Mouse (Mus musculus) spleen, adult 18-20 months (tissue): ENCODE results near the gene BC003965.
A peak's percentile ranks its signal among the peaks of the same experiment; 100 is the strongest.

Experiments used
- DNase-seq, 2 experiments: peaks; one replicate each; pipeline ENCODE4 v3.0.0; 2022; ENCODE audit warnings: mixed read lengths in 2 of 2

The BC003965 gene

DNA sequence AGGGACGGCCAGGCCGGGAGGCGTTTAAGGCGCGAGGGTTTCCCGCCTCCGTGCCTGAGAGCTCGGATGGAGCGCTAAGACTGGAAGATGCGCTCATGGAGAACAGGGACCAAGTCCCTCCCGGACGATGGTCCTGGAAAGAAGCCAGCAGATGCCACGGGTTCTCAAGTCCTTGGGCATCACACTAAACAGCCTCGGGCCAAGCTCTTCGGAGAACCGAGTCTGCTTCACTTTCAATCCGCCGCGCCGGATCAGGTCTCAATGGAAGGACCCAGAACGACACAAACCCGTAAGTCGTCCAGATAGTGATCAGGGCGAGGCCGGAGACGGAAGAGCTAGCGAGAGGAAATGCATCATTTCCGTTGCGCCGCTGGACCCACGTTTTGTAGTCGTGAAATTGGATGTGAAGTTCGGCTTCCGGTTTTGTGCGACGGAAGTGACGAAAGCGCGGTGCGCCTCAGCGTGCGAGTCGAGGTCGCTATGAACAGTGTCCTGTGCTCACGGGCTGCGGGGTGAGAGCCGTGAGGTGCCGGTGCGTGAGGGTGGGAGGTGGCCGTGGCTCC lies at the start of gene BC003965:
TSS of gene BC003965 (plus strand) at position 426 of the 563 bp plus-strand sequence.
- peak; percentile 92 to 96 for DNase-seq

DNA sequence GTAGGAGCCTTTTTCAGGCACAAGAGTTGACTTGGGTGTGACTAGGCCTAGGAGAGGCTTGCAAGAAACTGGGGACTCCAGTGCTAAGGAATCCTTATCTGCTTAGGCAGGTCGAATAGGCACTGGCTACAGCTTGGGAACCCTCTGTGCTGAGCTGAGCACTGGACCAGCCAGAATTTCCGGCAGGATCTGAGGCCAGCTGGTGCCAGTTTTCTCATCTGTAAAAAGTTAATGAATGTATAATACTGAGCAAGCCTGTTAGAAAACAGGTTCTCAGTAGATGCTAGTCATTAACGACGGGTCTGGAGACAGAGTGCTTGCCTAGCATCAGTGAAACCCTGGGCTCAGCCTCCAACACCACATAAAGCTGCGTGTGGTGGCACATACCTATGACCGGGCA lies 48.7 kb upstream of the BC003965 start:
- DNase-seq, result no peak

DNA sequence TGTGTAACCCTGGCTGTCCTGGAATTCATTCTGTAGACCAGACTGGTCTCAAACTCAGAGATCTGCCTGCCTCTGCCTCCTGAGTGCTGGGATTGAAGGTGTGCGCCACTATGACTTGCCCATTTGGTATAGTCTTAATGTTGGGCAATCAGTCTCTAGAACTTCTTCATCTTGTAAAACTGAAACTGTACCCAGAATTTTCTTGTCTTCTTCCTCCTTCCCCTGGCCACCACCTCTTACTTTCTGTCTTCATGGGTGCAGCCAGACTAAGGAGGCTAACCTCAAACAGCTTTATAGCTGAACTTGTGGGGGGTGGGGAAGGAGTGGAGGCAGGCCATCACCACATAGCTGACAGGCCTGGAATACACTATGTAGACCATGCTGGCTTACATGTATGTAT lies 45.6 kb upstream of the BC003965 start:
- DNase-seq, result no peak

DNA sequence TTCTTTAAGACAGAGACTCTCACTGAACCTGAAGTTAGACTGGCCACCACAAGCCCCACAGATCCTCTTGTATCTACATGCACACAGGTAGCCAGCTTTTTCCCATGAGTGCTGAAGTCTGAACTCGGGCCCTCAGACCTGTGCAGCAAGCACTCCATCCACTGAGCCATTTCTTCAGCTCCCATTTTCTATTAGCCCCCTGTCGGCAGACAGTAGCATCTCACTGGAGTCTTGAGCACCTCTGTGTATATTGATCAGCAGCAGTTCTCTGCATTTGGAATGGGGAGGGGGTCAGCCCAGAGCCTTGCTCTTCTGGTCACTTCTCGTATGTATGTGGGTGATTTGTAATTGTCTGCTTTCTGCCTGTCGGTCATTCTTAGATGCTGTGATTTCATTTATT lies 44.4 kb upstream of the BC003965 start:
- DNase-seq, result no peak

DNA sequence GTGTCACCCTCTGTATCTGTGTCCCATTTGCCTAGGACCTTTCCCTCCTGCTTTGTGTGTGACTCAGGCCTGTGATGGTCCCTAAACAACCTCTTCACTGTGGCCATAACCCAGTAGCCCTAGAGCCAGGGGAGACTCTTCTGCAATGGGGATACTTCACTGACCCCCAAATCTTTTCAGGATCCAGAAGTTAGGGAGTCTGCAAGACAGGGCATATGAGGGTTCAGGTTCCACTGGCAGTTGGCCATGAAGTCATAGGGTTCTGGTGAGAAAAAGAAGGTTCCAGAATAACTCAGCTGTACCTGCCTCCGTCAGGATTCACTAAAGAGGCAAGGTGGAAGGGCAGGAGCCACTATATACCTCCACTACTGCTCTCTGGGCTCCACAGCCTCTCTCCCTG lies 22.2 kb upstream of the BC003965 start, which contains the start of gene Ccdc154:
TSS of gene Ccdc154 (plus strand) at position 301 of the 400 bp plus-strand sequence.
- DNase-seq, result no peak

DNA sequence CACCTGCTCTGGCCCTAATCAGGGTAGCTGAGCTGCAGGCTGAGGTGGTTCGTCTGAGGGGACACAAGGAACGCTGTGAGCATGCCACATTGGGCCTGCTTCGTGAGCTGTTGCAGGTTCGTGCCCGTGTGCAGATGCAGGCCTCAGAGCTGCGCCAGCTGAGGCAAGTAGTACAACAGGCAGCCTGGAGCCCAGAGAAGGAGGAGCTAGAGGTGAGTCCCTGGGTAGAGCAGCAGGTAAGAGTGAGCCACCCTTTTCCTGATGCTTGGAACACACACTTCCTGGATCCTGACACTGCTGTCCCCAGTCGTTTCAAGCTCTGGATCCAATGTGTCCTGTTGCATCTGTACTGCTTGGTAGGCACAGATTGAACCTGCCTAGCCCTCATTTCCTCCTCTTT lies 21.0 kb upstream of the BC003965 start:
- DNase-seq, result no peak

DNA sequence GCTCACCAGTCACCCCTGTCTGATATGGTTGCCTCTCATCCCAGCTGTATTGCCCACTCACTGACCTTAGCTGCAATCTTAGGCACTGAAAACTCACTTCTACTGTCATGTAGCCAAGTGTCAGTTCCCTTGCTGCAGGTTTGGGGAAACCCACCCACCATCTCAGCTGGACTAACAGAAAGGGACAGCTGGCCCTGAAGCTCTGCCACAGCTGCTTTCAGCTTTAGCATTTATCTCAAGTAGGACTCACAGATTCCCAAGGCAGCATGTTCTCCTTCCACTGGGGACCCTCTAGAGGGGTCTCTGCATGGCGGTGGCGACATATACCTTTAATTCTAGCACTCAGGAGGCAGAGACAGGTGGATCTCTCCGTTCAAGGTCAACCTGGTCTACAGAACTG lies 19.6 kb upstream of the BC003965 start:
- no peak for DNase-seq

DNA sequence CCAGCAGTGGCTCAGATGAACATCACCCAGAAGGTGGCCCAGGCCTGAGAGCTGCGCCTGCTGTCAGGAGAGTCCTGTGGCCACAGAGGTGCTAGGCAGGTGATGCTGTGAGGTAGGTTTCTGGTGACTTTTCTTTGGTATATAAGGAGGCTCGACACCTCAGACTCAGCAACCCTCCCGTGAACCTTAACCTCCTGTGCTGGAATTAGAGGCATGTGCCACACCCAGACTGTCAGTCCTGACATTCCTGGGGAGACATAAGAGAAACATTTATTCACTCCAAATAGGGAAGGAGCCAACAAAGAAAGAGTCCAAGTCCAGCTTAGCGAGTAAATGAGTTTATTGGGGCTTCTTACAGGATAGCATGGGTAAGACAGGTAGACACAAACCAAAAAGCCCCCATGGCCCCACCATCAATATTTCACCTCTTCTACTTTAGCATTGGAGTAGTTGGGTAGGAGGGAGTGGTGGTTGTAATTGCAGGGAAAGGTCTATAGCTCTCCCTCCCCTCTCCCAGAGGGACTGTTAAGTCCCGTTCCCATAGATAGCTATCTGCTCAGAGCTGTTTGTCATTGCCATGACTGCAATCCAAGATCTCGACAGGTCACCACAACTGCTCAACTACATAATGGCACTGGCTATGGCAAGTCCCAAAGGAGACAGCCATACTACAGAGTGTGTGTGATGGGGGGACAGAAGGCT lies 18.2 kb upstream of the BC003965 start:
- no peak for DNase-seq

DNA sequence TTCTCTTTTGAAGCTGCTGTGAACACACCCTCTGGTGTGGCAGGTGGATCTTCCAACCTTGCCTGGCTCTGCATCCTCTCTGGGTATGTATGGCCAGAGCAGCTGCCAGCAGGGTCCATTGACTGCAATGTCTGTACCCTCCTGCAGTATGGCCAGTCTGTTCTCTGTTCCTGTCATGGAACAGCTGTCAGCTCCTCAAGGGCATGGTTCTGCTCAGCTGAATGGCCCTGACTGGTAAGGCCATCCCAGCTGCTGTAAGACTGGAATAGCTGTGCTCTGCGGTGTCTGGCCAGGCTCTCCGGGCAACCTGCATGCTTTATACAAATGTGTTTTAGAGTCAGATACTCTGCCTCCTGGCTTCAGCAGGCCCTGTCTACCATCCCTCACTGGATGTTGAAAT lies 14.6 kb upstream of the BC003965 start:
- DNase-seq, result no peak

DNA sequence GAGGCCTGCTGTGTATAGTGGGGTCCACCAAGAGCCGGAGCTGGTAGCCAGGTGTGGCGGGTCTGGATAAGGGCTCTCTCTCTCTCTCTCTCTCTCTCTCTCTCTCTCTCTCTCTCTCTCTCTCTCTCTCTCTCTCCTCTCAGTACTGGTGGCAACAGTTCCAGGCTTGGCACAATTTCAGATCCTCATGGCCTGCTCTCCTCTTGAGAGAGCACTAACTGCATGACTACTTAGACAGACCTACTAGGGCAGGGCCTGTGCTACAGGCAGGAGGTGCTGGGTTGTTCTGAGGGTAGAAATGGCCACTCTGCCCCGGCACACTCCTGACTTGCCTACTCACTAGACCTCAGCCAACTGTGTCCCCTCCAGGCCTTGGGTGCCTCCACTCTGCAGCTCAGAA lies 11.8 kb upstream of the BC003965 start:
- DNase-seq, result no peak

DNA sequence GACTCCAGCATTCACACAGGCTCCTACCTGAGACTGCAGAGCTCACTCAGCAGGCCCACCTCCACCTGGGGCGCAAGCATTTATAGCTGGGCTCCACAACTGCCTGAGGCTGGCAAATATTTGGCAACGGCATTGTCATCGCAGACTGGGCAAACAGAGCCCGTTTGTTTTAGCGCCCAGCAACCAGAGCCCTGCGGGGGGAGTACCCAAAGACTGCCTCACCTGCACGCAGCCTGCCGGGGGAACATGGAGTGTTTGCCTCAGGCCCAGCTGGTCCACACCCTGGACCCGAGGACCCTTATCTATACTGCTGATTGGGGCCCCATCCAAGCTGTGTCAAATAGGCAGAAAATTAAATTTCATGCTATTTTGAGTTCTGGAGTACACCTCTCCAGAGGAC lies 8.9 kb upstream of the BC003965 start, which contains the start of gene Gm38655:
TSS of gene Gm38655 (minus strand) at position 61 of the 400 bp plus-strand sequence.
- DNase-seq, result no peak

DNA sequence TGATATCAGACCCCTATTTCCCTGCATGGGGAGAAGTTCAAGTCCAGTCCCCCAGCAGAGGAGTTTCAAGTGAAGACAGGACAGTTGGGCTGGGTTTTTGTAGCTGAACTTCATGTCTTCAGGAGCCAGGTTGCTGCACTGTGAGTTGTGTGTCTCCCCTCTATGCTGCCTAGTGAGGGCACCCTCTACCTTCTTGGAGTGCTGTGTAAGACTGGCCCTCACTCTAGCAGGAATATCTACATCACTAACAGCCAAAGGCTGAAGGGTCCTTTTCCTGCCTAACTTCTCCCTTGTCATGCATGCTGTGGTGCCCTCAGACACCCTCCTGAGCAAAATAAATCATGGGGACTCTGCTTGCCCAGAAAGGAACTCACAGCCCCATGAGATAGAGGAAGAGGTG lies 1.1 kb upstream of the BC003965 start:
- DNase-seq, result no peak

DNA sequence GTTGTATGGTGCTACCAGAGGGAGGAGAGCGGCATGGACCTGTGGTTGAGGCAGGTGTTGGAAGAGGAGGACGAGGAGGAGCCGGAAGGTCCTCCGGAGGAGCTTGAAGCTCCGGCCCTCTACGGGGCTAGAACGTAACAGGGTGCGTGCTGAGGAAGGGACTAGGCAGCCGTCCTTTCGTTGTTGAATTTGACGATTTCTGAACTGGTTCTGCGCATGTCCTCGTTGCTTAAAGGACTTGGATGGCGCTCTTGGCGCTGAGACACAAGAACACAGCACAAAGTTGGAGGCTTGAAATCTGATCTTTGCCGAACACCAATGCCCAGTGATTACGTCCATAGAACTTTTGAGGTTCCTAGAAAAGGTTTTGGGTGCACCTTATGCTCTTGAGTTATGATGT lies 607 bp downstream of the BC003965 start:
- DNase-seq, result no peak

DNA sequence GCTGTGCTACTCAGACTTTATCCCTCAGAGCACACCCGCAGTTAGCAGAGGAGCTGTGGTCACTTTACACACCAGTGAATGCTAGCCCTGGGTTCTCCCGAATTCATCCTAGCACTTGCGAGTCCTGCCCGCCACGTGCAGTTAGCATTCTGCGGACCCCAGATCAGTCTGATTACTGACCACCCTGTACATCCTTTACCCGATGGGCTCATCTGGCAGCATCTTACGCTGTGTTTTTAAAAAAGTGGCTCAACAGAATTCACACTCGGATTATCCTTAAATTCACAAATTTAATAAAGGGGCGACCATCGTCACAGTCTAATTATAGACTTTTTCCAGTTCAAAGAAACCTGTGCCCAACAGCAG lies 3.4 kb downstream of the BC003965 start:
- DNase-seq, result no peak

DNA sequence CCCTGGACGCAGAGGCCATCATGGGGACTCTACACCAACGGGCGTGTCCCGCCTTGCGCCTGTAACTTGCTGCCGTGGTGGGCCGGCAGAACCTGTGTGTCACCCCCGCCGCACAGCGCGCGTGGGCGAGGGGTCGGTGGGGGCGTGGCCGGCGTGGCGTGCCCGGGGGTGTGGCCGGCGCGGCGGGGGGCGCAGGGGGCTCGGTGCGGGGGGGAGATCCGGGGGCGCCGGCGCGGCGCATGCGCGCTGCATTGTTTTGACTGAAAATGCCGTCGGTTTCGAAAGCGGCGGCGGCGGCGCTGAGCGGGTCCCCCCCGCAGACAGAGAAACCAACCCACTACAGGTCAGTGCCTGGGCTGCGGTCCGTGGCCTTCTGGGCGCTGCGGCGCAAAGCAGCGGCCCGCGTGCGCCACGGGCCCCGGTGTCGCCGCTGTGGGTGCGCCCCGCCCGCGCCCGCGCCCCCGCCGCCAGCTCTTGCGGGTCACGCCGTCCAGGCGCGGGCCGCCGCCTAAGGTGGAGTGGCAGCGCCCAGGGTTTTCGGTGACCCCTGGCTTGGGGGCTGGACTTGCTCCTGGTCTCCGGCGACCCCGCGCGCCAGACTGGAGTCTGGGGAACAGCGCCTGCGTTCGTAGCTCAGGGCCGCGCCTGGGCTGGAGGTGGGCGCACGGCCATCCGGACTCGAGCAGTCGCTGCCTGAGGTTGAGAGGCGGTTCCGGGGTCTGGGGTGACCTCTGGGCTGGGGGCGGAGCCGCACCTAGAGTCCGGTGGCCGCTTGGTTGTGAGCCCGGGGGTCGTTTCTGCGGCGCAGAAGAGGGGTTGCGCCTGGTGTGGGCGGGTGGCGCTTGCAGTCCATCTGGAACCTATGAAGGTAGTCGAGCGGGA lies 4.0 kb downstream of the BC003965 start, which contains the start of gene Unkl:
TSS of gene Unkl (plus strand) at position 248 of the 882 bp plus-strand sequence.
- DNase-seq, result peak; percentile 65 to 75

DNA sequence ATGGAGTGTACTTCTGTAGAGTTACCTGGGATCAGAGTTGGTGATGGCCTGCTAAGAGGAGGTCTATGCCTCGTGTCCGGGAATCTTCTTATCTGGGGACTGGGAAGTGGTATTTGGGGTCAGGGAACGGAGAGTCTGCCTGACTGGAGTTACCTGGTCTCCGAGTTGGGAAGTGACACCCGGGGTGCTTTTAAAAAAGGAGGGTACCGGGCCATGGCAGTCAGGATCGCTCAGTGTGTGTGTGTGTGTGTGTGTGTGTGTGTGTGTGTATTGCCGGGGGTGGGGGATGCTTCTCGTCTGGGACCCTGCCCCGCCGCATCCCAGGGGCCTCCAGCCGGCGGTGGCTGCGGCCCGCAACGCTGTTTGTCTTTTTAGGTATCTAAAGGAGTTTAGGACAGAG lies 4.7 kb downstream of the BC003965 start:
- no peak for DNase-seq

DNA sequence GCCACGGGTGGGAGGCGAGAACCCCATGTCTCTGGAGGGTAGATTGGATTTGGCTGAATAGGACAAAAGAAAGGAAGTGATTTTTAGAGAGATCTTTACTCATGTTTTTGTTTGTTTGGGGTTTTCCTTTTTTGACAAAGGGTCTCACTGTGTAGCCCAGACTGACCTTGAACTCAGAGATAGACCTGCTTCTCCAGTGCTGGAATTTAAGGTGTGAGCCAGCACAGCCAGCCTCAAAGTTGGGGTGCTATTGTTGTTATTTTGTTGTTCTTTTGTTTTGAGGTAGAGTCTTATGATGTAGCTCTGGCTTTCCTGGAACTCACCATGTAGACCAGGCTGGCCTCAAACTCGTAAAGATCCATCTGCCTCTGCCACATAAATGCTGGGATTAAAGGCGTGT lies 18.0 kb downstream of the BC003965 start:
- DNase-seq, result no peak

DNA sequence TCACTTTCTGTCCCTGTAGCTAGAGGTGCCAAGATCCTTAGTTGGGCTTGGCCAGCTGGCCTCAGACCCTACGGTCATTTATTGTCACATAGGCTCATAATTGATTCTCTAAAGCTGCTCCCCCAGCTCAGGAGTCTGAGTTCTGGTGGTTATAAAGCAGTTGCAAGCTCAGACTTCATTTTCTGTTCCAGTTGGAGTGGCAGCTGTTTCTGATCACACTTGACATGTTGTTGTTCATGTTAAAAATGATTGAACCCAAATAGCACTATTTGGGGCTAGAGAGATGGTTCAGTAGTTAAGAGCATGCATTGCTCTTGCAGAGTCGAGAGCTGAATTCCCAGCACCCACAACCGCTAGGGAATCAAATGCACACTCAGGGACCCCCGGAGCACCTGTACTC lies 25.7 kb downstream of the BC003965 start:
- DNase-seq, result no peak

DNA sequence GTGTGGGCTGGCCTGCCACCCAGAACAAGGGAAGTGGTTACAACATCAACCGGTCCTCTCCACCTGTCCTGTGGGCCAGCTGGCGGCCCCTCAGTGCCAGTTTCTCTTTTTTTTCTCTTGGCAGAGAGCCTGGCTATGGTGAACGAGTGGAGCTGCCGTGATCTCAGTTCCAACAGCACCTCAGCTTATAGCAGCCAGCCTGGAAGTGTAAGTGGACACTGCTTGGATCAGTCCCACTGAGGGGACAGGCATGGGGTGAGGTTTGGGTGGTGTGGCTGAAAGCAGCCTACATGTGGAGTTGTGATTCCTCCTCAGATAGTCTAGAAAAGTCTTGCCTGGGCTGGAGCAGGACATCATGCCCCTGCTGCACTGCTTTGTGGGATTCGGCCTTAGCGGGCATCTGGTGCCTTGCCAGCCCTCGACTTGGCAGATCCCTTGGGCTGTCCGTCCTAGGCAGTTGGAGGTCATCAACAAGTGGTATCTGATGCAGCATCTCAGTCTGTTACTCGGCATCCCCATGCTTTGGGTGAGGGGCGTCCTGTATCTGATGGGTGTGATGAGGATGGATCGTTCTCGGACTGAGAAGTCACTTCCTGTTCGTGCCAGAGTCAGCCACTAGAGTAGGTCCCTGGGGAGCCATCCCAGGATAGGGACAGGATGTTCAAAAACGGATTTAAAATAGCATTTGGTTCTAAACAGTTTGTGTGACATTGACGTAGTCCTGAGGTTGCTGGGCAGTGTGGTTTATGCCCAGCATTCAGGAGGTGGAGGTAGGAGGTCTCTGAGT lies 26.5 kb downstream of the BC003965 start:
- DNase-seq, result no peak

DNA sequence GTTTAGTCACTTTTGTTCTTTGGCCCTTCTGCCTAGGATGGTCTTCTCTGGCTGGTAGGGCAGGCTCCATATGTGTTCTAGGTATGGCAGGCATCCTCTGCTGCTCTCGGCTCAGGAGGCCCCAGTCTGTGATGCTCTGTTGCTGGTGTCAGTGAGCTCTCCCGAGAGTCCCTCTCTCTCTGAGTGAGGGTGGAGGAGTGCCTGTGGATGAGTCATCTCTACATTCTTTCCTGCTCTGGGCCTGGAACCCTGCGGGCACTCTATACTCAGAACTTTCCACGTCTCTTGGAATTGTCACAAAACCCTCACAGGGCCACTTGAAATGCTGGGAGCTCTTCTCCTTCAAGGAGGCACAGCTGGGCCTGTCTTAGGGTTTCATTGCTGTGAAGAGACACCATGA lies 27.4 kb downstream of the BC003965 start:
- no peak for DNase-seq

DNA sequence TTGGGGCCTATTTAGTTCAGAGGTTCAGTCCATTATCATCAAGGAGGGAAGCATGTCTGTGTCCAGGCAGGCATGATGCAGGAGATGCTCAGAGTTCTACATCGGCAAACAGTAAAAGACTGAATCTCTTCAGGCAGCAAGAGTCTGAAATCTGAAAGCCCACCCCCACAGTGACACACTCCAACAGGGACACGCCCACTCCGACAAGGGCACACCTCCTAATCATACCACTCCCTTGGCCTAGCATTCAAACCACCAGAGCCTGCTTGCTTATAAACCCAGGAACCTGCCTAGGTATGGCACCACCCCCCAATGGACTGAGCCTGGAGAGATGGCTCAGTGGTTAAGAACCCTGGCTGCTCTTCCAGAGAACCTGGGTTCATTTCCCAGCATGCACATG lies 31.1 kb downstream of the BC003965 start:
- no peak for DNase-seq

DNA sequence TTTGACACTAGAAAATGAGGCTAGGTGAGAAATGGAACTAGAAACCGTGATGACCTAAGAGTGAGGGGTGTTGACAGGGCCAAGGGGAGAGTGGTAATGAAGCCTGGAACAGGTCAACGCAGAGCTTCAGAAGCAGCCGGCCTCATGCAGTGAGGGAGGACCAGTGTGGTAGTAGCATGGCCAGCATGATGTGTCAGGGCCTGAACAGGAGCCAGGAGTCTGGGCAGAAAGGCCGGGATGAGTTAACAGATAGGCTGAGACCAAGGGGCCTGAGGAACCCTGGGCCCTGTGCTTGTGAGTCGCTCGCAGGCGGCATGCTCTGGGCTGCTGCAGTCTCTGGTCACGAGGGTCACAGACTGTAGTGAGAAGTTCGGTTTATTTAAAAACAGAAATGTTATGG lies 34.6 kb downstream of the BC003965 start:
- DNase-seq, result no peak
